8 mouse cellular contexts compared by ENCODE assay signal in genomic region chr13:47942368-47942787, GRCm38 (mm10).
DNase-seq lines count a peak whose midpoint lies in the region; ATAC-seq lines count a peak whose summit lies in the region.

No protein-coding gene starts in this region.

- WGBS in hindbrain, embryonic 13.5 days: 10% methylated on average over 8 of the region's 8 CpGs
- WGBS in midbrain, embryonic 15.5 days: 6% methylated on average over 8 of the region's 8 CpGs
- WGBS in liver, embryonic 11.5 days: 21% methylated on average over 8 of the region's 8 CpGs

- DNase-seq in cerebellum, adult 18-20 months: peak; percentile 1 to 5
- no peak for DNase-seq in cerebellum, adult 8-10 months
- peak; percentile 12 for DNase-seq in ovary, postnatal 36 days (ENCODE audit: low spot score)
- no peak for DNase-seq in ovary, postnatal 10 days (ENCODE audit: low spot score)
- no peak for DNase-seq in thymus, postnatal 36 days
- no peak for DNase-seq in liver, embryonic 11.5 days (ENCODE audit: low spot score)

- peaks cover 20% of the 10 kb centered on the region for H3K4me1 ChIP-seq in hindbrain, embryonic 13.5 days (replicated peaks)
- H3K4me1 ChIP-seq in midbrain, embryonic 15.5 days: peaks cover 22% of the 10 kb centered on the region
- H3K4me1 ChIP-seq in liver, embryonic 11.5 days (replicated peaks; ENCODE audit: control insufficient read depth, insufficient read depth, low read length): no peaks in the 10 kb centered on the region

- peak overlapping the region; percentile 66 for H3K9ac ChIP-seq in hindbrain, embryonic 13.5 days
- peak overlapping the region; percentile 39 for H3K9ac ChIP-seq in midbrain, embryonic 15.5 days
- no peak overlapping the region for H3K9ac ChIP-seq in liver, embryonic 11.5 days (ENCODE audit: low read depth, low read length)

- peak overlapping the region; percentile 88 for H3K27ac ChIP-seq in hindbrain, embryonic 13.5 days
- H3K27ac ChIP-seq in midbrain, embryonic 15.5 days: peak overlapping the region; percentile 86
- H3K27ac ChIP-seq in liver, embryonic 11.5 days (ENCODE audit: low read depth, low read length): no peak overlapping the region

- H3K4me3 ChIP-seq in hindbrain, embryonic 13.5 days: peak overlapping the region; percentile 20
- H3K4me3 ChIP-seq in midbrain, embryonic 15.5 days: peak overlapping the region; percentile 13; the same call in 1 of the 2 replicates
- no peak overlapping the region for H3K4me3 ChIP-seq in liver, embryonic 11.5 days (ENCODE audit: low read depth, low read length)

- H3K36me3 ChIP-seq in hindbrain, embryonic 13.5 days: no peaks in the 10 kb centered on the region
- H3K36me3 ChIP-seq in midbrain, embryonic 15.5 days (replicated peaks): no peaks in the 10 kb centered on the region
- no peaks in the 10 kb centered on the region for H3K36me3 ChIP-seq in liver, embryonic 11.5 days (ENCODE audit: control insufficient read depth, insufficient read depth, low read length)

- H3K9me3 ChIP-seq in hindbrain, embryonic 13.5 days: no peaks in the 10 kb centered on the region
- H3K9me3 ChIP-seq in midbrain, embryonic 15.5 days: no peaks in the 10 kb centered on the region
- no peaks in the 10 kb centered on the region for H3K9me3 ChIP-seq in liver, embryonic 11.5 days (ENCODE audit: control insufficient read depth, low read length)

- no peaks in the 10 kb centered on the region for H3K27me3 ChIP-seq in hindbrain, embryonic 13.5 days
- no peaks in the 10 kb centered on the region for H3K27me3 ChIP-seq in midbrain, embryonic 15.5 days (replicated peaks)
- H3K27me3 ChIP-seq in liver, embryonic 11.5 days (replicated peaks; ENCODE audit: control insufficient read depth, insufficient read depth, low read length): no peaks in the 10 kb centered on the region

- peak; percentile 76 for ATAC-seq in hindbrain, embryonic 13.5 days (ENCODE audit: low FRiP score)
- ATAC-seq in midbrain, embryonic 15.5 days (replicated peaks): peak; percentile 60; the same call in 1 of the 2 replicates
- ATAC-seq in liver, embryonic 11.5 days (replicated peaks; ENCODE audit: low FRiP score): no peak

- peak overlapping the region; percentile 47 for H3K4me2 ChIP-seq in hindbrain, embryonic 13.5 days
- peak overlapping the region; percentile 45 for H3K4me2 ChIP-seq in midbrain, embryonic 15.5 days
- no peak overlapping the region for H3K4me2 ChIP-seq in liver, embryonic 11.5 days

Comparison
In these comparisons a context has a peak if more than half of its experiments do, and no peak if none do; other contexts are left out.
1. DNase-seq: peak in cerebellum, adult 18-20 months (2 of 2) and ovary, postnatal 36 days (single experiment); none in cerebellum, adult 8-10 months (single experiment), ovary, postnatal 10 days (single experiment), thymus, postnatal 36 days (0 of 2) and liver, embryonic 11.5 days (single experiment).